Mouse (Mus musculus) MEL (cell line): ENCODE data around the gene Medag.

Experiments
- CTCF ChIP-seq, 3 experiments: IDR thresholded peaks in 2 of 3; conservative IDR thresholded peaks in 1 of 3; 2 replicates each; pipeline ENCODE4 v1.5.1; 2011 to 2012; ENCODE audit warnings: low read length in 3 of 3, low read depth in 2 of 3, mild to moderate bottlenecking in 2 of 3, improper control_type of control experiment in 1 of 3, inconsistent platforms in 1 of 3, mixed read lengths in 1 of 3, moderate library complexity in 1 of 3; ENCODE audit not compliant: control insufficient read depth in 1 of 3, insufficient read depth in 1 of 3, poor library complexity in 1 of 3, severe bottlenecking in 1 of 3
- E2F4 ChIP-seq: IDR thresholded peaks from 2 replicates; pipeline ENCODE4 v1.6.1; 2011; ENCODE audit warnings: low read depth, low read length, improper control_type of control experiment, borderline replicate concordance
- GATA1 ChIP-seq: IDR thresholded peaks from 2 replicates; pipeline ENCODE4 v1.6.1; 2011; ENCODE audit warnings: low read depth, low read length, improper control_type of control experiment
- HCFC1 ChIP-seq: IDR thresholded peaks from 2 replicates; pipeline ENCODE4 v1.6.1; 2012; ENCODE audit warnings: low read depth, mild to moderate bottlenecking, inconsistent platforms, low read length, improper control_type of control experiment, moderate library complexity
- MXI1 ChIP-seq: IDR thresholded peaks from 2 replicates; pipeline ENCODE4 v1.6.1; 2011; ENCODE audit warnings: mild to moderate bottlenecking, low read depth, low read length, improper control_type of control experiment
- POLR2A ChIP-seq, 2 experiments: IDR thresholded peaks; 2 replicates each; pipeline ENCODE4 v1.6.1; 2011 to 2012; ENCODE audit warnings: low read length in 2 of 2, mild to moderate bottlenecking in 2 of 2, control low read depth in 1 of 2, improper control_type of control experiment in 1 of 2, low read depth in 1 of 2, moderate library complexity in 1 of 2; ENCODE audit not compliant: control insufficient read depth in 1 of 2, insufficient read depth in 1 of 2, poor library complexity in 1 of 2
- TAL1 ChIP-seq: IDR thresholded peaks from 2 replicates; pipeline ENCODE4 v1.6.1; 2012; ENCODE audit warnings: mild to moderate bottlenecking, inconsistent platforms, low read length, moderate library complexity, mixed read lengths
- UBTF ChIP-seq: IDR thresholded peaks from 2 replicates; pipeline ENCODE4 v1.6.1; 2012; ENCODE audit warnings: low read depth, mild to moderate bottlenecking, inconsistent platforms, low read length, improper control_type of control experiment, moderate library complexity, borderline replicate concordance; ENCODE audit not compliant: insufficient read depth

- no peak for TF ChIP-seq GATA1
- TF ChIP-seq UBTF, result no peak
- TF ChIP-seq POLR2A (IDR thresholded peaks at IDR 0.05; ENCODE audit: control insufficient read depth in 1 of 2, insufficient read depth in 1 of 2, low read depth in 1 of 2, low read length in 2 of 2, poor library complexity in 1 of 2), result no peak
- no peak for TF ChIP-seq CTCF (IDR thresholded peaks at IDR 0.05 in 2 of 3, conservative IDR thresholded peaks at IDR 0.05 in 1 of 3; ENCODE audit: control insufficient read depth in 1 of 3, insufficient read depth in 1 of 3, low read depth in 2 of 3, low read length in 3 of 3, poor library complexity in 1 of 3, severe bottlenecking in 1 of 3)
- no peak for TF ChIP-seq E2F4
- TF ChIP-seq MXI1, result no peak
- no peak for TF ChIP-seq TAL1
- no peak for TF ChIP-seq HCFC1
These were observed 22.1 kb downstream of the Medag start for GRCm38 (mm10) chr5:149433618-149434017.
